Mouse (Mus musculus) adrenal gland, postnatal 10 days (tissue): ENCODE results near the gene Gm8020. TPM values are rescaled to one million over a fixed set of nuclear protein-coding genes. Genes with fewer than 3 reads are reported as not detected.
"Not testable (repeated sequence)": the region's sequence is repeated elsewhere in the genome, so short reads cannot be mapped to it uniquely, and the experiment has no call there.

Experiments used
- DNase-seq: peaks from one replicate; pipeline ENCODE4 v3.0.0; 2021; ENCODE audit warnings: mixed read lengths
- long read RNA-seq, 2 experiments: library from polyadenylated mRNA; stranded (forward); transcript quantifications; one replicate each; pipeline ENCODE4 v2.0.0; 2021
- total RNA-seq, 2 experiments: library from RNA; stranded (reverse); gene quantifications; 2 replicates each; pipeline ENCODE4 v1.2.3; 2021

Gm8020 gene
- total RNA-seq, result not detected
- long read RNA-seq, experiment 1, result 0 reads
- long read RNA-seq, experiment 2, result 0 reads

DNA sequence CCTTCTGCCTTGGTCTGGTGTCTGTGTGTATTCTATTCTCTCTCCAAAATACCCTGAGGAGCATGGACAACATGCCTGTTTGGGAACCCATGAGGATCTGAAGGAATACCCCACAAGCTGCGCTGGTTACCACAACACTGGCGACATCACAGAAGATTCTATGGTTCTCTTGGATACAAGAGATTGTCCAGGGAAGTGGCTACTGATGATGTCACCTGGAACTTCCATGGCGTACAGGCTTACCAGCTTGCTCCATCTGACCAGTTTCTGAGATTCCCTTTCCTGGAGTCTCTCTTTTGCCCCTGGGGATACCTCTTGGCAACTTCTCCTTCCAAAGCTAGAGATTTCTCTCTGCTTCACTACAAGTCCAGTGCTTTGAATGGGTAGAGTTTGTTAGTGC, at the start of gene Gm8020:
Gene Gm8020, minus strand, starts transcription at position 101 of the 400 bp plus-strand sequence.
- not testable (repeated sequence) for DNase-seq

- peak; percentile 19 for DNase-seq
Observed at GRCm38 (mm10) chr14:42543170-42543701, 41.1 kb upstream of the Gm8020 start.

DNA sequence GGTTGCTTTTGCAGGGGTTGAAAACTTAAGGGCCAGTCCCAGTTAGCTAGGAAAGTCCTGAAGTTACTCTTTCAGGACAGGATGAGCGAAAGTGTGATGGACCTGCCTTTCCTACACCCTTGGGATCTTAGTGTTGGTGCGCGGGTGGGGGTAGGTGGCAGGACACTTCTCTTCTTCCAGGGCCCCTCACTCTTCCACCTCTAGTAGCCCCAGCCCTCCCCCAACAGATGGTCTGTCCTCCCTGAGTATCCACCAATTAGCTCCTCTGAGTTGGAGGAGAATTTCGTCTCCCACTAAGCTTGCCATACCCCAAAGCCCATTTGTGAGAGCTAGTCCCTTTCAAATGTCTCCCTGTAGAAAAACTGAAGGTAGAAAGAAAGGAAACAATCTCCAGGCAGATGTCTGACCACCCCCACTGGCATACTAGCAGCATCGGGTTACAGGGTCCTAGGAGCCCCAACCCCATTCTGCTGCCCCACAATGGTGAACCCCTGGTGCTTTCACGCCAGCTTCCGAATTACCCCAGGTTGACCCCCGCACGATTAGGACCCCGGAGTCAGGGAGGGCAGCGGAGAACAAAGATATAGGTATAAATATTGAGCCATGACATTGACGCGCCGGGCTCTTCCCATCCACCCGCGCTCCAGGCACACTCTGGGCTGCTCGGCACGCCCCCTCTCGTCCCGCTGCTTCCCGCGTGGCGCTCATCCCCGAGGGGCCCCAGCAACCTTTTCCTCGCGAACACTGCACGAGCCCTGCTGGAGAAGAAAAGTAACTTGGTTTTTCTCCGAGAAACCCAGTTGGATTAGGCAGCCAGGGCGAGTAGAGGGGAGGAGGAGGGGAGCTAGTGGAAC, 40.4 kb upstream of the Gm8020 start:
- not testable (repeated sequence) for DNase-seq

- DNase-seq, result not testable (repeated sequence)
Observed at GRCm38 (mm10) chr14:42524182-42524581, 22.0 kb upstream of the Gm8020 start, which contains the start of gene Gm8024. Gm8024 (minus strand) TSS chr14:42524282.

DNA sequence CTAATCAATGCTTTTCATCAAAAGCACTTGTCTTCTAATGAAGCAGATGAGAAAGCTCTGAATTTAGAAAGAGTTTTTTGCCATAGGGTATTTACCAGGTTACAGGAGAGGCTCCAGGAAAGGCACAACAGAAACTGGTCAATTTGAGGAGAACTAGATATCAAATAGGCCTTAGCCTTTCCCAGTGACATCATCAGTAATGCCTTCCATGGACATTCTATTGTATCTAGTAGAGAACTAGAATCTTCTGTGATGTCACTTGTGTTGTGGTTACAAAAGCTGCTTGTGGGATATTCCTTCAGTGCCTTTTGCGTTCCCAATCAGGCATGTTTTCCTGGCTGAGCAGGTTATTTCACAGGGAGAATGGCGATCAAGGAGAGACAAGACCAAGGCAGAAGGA, 38.6 kb downstream of the Gm8020 start, which contains the start of gene Gm8011:
Gene Gm8011, plus strand, starts transcription at position 301 of the 400 bp plus-strand sequence.
- DNase-seq, result not testable (repeated sequence)

Other genes with a start within 250 kb of the Gm8020 start
- not detected for gene Gm17026, start 242.3 kb downstream of the Gm8020 start, total RNA-seq
- not detected for gene Gm9611, start 205.0 kb downstream of the Gm8020 start, total RNA-seq
- gene Gm7995, start 192.1 kb downstream of the Gm8020 start, total RNA-seq, result not detected
- not detected for gene Gm8005, start 62.7 kb downstream of the Gm8020 start, total RNA-seq
- not detected for gene Gm8011, start 38.5 kb downstream of the Gm8020 start, total RNA-seq
- gene Gm8024, start 21.9 kb upstream of the Gm8020 start, total RNA-seq, result not detected
- not detected for gene Gm17124, start 97.5 kb upstream of the Gm8020 start, total RNA-seq
- gene Gm3633, start 139.6 kb upstream of the Gm8020 start, total RNA-seq, result not detected
- gene Gm10378, start 153.6 kb upstream of the Gm8020 start, total RNA-seq, result not detected